Mouse (Mus musculus) heart, embryonic 14.5 days (tissue): ENCODE measurements around the gene Zmynd10. TPM values are rescaled to one million over a fixed set of nuclear protein-coding genes. Genes with fewer than 3 reads are reported as not detected.

Experiments
- ATAC-seq: fragments of 200-750 bp; cut with Nextera tagmentation; 2 replicates; pipeline ENCODE4 v1.8.0; 2017; ENCODE audit warnings: low read depth, moderate TSS enrichment; ENCODE audit not compliant: insufficient number of reproducible peaks, insufficient read depth, low FRiP score
- H3K27ac ChIP-seq, 2 experiments: fragments of 200-500 bp in 1 of 2; fragments of 300-500 bp in 1 of 2; sonication (generic) in 1 of 2; replicated peaks in 1 of 2; 2 replicates each; pipeline ENCODE4 v1.5.1; 2012 to 2014; ENCODE audit warnings: low read depth in 2 of 2, low read length in 2 of 2, control low read depth in 1 of 2, mild to moderate bottlenecking in 1 of 2, mixed read lengths in 1 of 2; ENCODE audit not compliant: control insufficient read depth in 1 of 2, insufficient read depth in 1 of 2
- H3K27me3 ChIP-seq: fragments of 300-500 bp; sonication (generic); 2 replicates; pipeline ENCODE4 v1.6.1; 2014; ENCODE audit warnings: mild to moderate bottlenecking, low read length, control low read depth; ENCODE audit not compliant: control insufficient read depth, insufficient read depth
- H3K36me3 ChIP-seq: fragments of 300-500 bp; sonication (generic); 2 replicates; pipeline ENCODE4 v1.6.1; 2014; ENCODE audit warnings: mild to moderate bottlenecking, control low read depth, low read length, mixed read lengths; ENCODE audit not compliant: control insufficient read depth, insufficient read depth
- H3K4me1 ChIP-seq, 2 experiments: fragments of 200-500 bp in 1 of 2; fragments of 300-500 bp in 1 of 2; sonication (generic) in 1 of 2; 2 replicates each; pipeline ENCODE4 v1.6.1; 2012 to 2014; ENCODE audit warnings: low read length in 2 of 2, control low read depth in 1 of 2, mixed read lengths in 1 of 2; ENCODE audit not compliant: control insufficient read depth in 2 of 2, insufficient read depth in 2 of 2
- H3K4me2 ChIP-seq: fragments of 300-500 bp; sonication (generic); 2 replicates; pipeline ENCODE4 v1.6.1; 2014; ENCODE audit warnings: mild to moderate bottlenecking, low read length
- H3K4me3 ChIP-seq, 2 experiments: fragments of 200-500 bp in 1 of 2; fragments of 300-500 bp in 1 of 2; sonication (generic) in 1 of 2; 2 replicates each; pipeline ENCODE4 v1.5.1; 2012 to 2014; ENCODE audit warnings: low read length in 2 of 2, mild to moderate bottlenecking in 2 of 2, control low read depth in 1 of 2, low read depth in 1 of 2, moderate library complexity in 1 of 2; ENCODE audit not compliant: control insufficient read depth in 1 of 2, insufficient read depth in 1 of 2
- H3K9ac ChIP-seq: fragments of 300-500 bp; sonication (generic); 2 replicates; pipeline ENCODE4 v1.6.1; 2014; ENCODE audit warnings: mild to moderate bottlenecking, low read length
- H3K9me3 ChIP-seq: fragments of 300-500 bp; sonication (generic); 2 replicates; pipeline ENCODE4 v1.6.1; 2016; ENCODE audit warnings: low read length, control low read depth; ENCODE audit not compliant: control insufficient read depth
- WGBS: fragments of 180-500 bp; shearing (Covaris S2); extraction: QIAGEN DNeasy Blood & Tissue Kit; methylation state at CpG from one replicate; pipeline ENCODE4 v1.1.7; 2014; 5-methylcytosine and 5-hydroxymethylcytosine counted together
- polyA plus RNA-seq: library from polyadenylated mRNA; unstranded; fragments of >200 nt; fragmentation: Nextera tagmentation; extraction: Ambion mirVana; gene quantifications from 2 replicates; pipeline ENCODE4 v1.2.1, GENCODE M21; 2014

The Zmynd10 gene
- polyA plus RNA-seq, 1 experiment from 2014 or later = not detected

DNA sequence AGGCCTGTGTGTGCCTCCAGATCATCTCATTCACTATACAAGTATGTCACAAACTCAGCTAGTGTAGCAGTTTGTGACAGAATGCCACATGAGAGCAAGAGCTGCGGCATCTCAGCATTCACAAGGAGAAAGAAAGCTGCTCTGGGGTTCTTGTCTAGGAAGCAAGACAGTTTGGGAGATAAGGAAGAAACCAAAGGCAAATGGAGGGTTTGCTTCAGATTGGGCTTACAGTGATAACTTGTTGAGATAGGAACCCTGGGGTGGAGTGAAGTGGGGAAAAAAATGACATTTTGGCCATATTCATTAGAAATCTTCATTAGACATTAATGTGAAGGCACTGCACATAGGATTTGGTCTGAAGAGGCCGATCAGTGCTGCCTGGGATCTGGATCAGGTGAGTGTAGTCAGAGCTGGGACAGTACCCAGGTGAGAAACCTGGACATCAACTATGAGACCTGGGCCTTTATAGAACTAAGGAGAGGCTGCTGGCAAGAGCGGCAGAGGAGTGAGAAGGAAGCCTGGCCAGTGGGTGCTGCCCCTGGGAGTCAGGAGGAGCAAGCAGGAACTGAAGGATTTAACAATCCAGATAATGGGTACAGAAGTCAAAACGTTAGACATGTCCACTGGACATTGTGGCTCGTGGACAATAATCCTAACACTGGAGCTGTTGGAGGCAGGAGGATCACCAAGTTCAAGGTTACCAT, 5.7 kb downstream of the Zmynd10 start:
- H3K36me3 ChIP-seq = peaks cover 15% of the 10 kb centered on the region
- peaks cover 22 to 43% of the 10 kb centered on the region in 2 experiments for H3K4me1 ChIP-seq
- WGBS = 77% methylated on average over 5 of the region's 5 CpGs
- peak overlapping the region in 1 of 2 experiments; percentile 79; a peak in 1 of 4 replicates for H3K4me3 ChIP-seq
- H3K9ac ChIP-seq = peak overlapping the region; percentile 45; the same call in 1 of the 2 replicates
- peak overlapping the region; percentile 96 for H3K4me2 ChIP-seq
- no peaks in the 10 kb centered on the region for H3K9me3 ChIP-seq
- ATAC-seq = no peak
- H3K27ac ChIP-seq = no peak overlapping the region
- peaks cover 12% of the 10 kb centered on the region for H3K27me3 ChIP-seq

DNA sequence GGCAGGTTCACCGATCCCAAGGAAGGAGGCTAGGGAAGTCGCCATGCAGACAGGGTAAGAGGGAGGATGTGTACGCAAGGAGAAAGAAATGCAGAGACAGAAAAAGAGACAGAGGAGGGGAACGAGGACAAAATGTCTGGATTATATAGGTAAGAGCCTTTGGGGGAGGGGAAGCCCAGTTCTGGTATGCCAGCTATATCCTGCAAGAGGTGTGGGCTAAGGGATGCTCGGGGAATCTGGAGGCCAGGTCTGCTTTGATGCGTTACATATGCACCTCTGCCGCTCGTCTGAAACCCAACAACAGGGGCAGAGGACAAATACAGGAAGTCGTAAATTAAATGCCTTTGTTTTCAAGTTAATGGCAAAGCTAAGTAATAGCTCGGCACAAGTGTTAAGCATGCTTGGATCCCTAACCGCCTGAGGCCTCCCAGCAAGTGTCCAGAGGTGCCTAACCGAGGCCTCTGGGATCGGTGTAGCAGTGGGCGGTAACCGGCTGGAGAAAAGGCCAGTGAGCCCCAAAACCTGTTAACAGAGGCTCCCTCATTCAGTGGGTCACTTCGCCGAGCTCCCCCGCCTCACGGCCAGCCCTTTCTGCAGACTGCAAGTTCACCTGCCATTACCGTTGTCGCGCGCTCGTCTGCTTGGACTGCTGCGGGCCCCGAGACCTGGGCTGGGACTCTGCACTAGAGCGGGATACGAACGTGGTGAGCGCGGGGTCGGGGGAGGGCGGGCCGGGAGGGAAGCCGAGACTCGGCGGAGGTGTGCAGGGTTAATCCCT, 6.6 kb downstream of the Zmynd10 start:
- H3K9ac ChIP-seq = peak overlapping the region; percentile 82
- peaks cover 22 to 43% of the 10 kb centered on the region in 2 experiments for H3K4me1 ChIP-seq
- ATAC-seq = peak; percentile 22
- peak overlapping the region; percentile 59 to 79 for H3K4me3 ChIP-seq
- peak overlapping the region; percentile 61 to 80 for H3K27ac ChIP-seq
- H3K9me3 ChIP-seq = no peaks in the 10 kb centered on the region
- H3K27me3 ChIP-seq = peaks cover 12% of the 10 kb centered on the region
- peak overlapping the region; percentile 96 for H3K4me2 ChIP-seq
- WGBS = 9% methylated on average over 36 of the region's 37 CpGs
- H3K36me3 ChIP-seq = peaks cover 24% of the 10 kb centered on the region

DNA sequence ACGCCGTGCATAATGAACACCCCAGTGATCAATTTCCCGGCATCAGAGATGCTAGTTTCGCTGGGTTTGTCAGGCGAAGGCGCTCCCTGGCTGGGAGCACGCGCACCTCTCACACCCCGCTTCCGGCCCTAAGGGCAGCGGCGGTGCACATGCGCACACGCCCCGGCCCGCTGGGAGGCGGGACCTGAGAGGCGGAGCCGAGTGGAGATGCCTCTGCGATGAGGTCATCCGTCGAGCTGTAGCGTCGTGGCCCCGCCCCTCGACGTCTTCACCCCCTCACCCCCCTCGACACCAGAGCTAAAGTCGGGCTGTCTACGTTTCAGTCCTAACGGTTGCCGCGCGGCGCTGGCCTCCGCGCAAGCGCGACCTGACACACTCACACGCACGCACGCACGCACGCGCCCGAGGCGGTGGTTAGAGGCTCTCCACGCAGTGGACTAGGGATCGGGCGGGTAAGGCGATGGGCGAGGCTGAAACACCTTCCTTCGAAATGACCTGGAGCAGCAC, 7.3 kb downstream of the Zmynd10 start:
- H3K9ac ChIP-seq = peak overlapping the region; percentile 96
- peak overlapping the region; percentile 79 to 87 for H3K4me3 ChIP-seq
- peak; percentile 91 for ATAC-seq
- H3K4me1 ChIP-seq = peaks cover 22 to 43% of the 10 kb centered on the region in 2 experiments
- under 1% methylated on average over 53 of the region's 53 CpGs for WGBS
- H3K36me3 ChIP-seq = peaks cover 31% of the 10 kb centered on the region
- peak overlapping the region; percentile 97 to 99 for H3K27ac ChIP-seq
- H3K9me3 ChIP-seq = no peaks in the 10 kb centered on the region
- peaks cover 12% of the 10 kb centered on the region for H3K27me3 ChIP-seq
- peak overlapping the region; percentile 96 for H3K4me2 ChIP-seq

DNA sequence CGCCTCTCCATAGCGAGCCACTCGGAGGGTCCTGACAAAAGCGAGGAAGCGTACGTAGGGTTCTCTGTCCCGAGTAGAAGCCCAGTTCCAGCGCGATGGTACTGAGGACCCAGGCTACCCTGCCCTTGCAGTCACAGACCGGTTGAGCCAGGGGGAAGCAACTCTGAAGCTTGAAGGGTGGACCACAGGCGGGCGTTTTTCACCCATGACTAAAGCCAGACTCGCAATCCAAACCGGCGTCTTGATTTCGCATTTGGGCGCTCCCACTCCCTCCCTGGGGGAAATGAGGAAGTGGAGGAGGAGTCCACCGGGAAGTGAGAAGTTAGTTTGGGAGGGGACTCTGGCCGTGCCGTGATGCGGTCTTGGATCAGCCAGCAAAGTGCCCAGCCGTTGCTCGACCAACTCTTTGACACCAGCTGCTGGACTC, 7.9 kb downstream of the Zmynd10 start:
- Histone ChIP-seq H3K27me3 (peaks cover 9% of the 10 kb centered on the region), H3K9ac (peak overlapping the region; percentile 96), H3K4me2 (peak overlapping the region; percentile 96), H3K9me3 (no peaks in the 10 kb centered on the region), H3K4me3 (peak overlapping the region; percentile 79 to 87), H3K4me1 (peaks cover 22 to 43% of the 10 kb centered on the region in 2 experiments), H3K36me3 (peaks cover 37% of the 10 kb centered on the region), H3K27ac (peak overlapping the region; percentile 97 to 99)
- ATAC-seq = peak; percentile 23
- WGBS = 0% methylated on average over 23 of the region's 23 CpGs

DNA sequence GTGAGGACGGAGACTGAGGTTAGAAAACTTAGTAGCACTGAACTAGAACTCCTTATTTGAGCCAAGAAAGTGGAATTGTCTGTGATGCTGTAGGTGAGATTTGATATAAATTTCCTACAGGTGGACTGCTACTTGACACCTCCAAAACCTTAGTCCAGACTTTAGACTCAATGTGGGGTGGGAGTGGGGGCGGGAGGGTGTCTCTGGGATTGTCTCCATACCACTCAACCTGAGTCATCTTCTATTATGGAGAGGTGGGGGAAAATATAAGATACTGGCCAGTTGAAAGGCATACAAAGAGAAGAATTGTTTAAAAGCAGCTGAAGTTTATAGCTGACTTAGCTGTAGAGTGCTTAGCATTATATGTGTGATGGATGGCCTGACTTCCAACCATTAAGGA, 8.6 kb downstream of the Zmynd10 start:
- 19% methylated on average over 2 of the region's 2 CpGs for WGBS
- no peak for ATAC-seq
- H3K4me2 ChIP-seq = peak overlapping the region; percentile 96

DNA sequence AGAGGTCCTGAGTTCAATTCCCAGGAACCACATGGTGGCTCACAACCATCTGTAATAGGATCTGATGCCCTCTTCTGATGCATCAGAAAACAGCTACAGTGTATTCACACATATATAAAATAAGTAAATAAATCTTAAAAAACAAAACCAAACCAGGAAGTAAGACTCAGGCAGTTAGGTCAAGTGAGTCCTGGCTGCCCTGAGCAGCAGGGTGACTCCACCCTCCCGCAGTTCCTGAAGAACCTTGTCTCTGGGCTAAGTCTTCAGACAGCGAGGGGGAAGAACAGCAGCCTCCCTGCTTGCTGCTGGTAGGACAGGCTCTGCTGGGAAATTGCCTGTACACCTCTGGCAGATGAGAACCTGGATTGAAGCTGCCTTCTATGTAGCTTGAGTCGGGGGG, 9.2 kb downstream of the Zmynd10 start:
- H3K9ac ChIP-seq = peak overlapping the region; percentile 96
- H3K27me3 ChIP-seq = no peaks in the 10 kb centered on the region
- H3K36me3 ChIP-seq = peaks cover 50% of the 10 kb centered on the region
- no peaks in the 10 kb centered on the region for H3K9me3 ChIP-seq
- peak overlapping the region; percentile 96 for H3K4me2 ChIP-seq
- H3K4me3 ChIP-seq = peak overlapping the region; percentile 22 to 79
- peak overlapping the region in 1 of 2 experiments; percentile 99; a peak in 1 of 4 replicates for H3K27ac ChIP-seq
- peaks cover 17 to 36% of the 10 kb centered on the region in 2 experiments for H3K4me1 ChIP-seq
- no peak for ATAC-seq
- WGBS = 56% methylated on average over 3 of the region's 3 CpGs

More for the DNA sequence above, 8.6 kb downstream of the Zmynd10 start:
- Histone ChIP-seq H3K9me3 (no peaks in the 10 kb centered on the region), H3K36me3 (peaks cover 44% of the 10 kb centered on the region), H3K27ac (peak overlapping the region; percentile 97 to 99), H3K4me1 (peaks cover 22 to 42% of the 10 kb centered on the region in 2 experiments), H3K4me3 (peak overlapping the region; percentile 79 to 87), H3K27me3 (peaks cover 4% of the 10 kb centered on the region), H3K9ac (peak overlapping the region; percentile 96)

DNA sequence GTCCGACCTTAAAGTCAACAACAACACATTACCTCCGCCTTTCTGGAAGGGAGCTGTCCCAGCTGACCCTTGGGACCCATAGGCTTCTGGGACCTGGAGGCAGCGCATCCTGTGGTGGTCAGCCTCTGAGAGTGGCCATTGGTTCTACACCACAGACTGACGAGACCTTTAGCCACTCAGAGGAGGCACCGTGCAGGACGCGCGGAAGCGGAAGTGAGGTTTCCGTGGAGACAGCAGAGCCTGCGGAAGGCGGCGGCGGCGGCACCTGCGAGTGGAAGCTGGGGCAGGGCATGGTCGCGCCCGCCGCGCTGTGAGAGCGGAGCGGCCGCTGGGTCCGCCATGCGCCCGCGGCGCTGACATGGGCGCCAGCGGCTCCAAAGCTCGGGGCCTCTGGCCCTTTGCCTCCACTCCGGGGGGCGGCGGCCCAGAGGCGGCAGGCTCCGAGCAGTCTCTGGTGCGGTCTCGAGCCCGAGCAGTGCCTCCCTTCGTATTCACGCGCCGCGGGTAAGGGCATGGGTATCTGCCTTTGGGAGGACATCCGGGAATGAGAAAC, 16.0 kb downstream of the Zmynd10 start, which contains the start of gene Tusc2:
TSS of gene Tusc2 (plus strand) at position 227 of the 553 bp plus-strand sequence.
- WGBS = under 1% methylated on average over 46 of the region's 46 CpGs
- peak within 1 kb of the TSS; percentile 88 for H3K4me2 ChIP-seq
- peak within 1 kb of the TSS; percentile 72 to 75 for H3K4me3 ChIP-seq
- H3K4me1 ChIP-seq = peaks cover 17 to 38% of the 10 kb centered on the region in 2 experiments
- H3K27ac ChIP-seq = peak within 1 kb of the TSS; percentile 34 to 69; a peak in 3 of 4 replicates
- no peaks in the 10 kb centered on the region for H3K27me3 ChIP-seq
- peak; percentile 83 for ATAC-seq
- H3K9ac ChIP-seq = peak within 1 kb of the TSS; percentile 86
- no peaks in the 10 kb centered on the region for H3K9me3 ChIP-seq
- peaks cover 71% of the 10 kb centered on the region for H3K36me3 ChIP-seq
